Mouse (Mus musculus): ENCODE measurements around the gene Reps2. TPM values are rescaled to one million over a fixed set of nuclear protein-coding genes. Genes with fewer than 3 reads are reported as not detected.

The Reps2 gene
- polyA plus RNA-seq, 1 experiment from 2014 or later = 1.9 TPM

GRCm38 (mm10) chrX:162531016-162531415 lies 112.4 kb downstream of the Reps2 start:
- Histone ChIP-seq H3K27me3 (replicated peaks; ENCODE audit: control insufficient read depth, insufficient read depth, low read length) (peaks cover 13% of the 10 kb centered on the region), H3K9ac (ENCODE audit: low read depth, low read length) (no peak overlapping the region), H3K9me3 (ENCODE audit: control insufficient read depth, low read length) (no peaks in the 10 kb centered on the region), H3K4me2 (no peak overlapping the region), H3K27ac (ENCODE audit: low read depth, low read length) (no peak overlapping the region), H3K36me3 (ENCODE audit: control insufficient read depth, insufficient read depth, low read length) (no peaks in the 10 kb centered on the region), H3K4me3 (ENCODE audit: low read depth, low read length) (no peak overlapping the region), H3K4me1 (replicated peaks; ENCODE audit: control insufficient read depth, insufficient read depth, low read length) (no peaks in the 10 kb centered on the region)
- ATAC-seq (replicated peaks; ENCODE audit: low FRiP score) (no peak), DNase-seq (ENCODE audit: low spot score) (no peak)
- 86% methylated on average over 2 of the region's 2 CpGs for WGBS

GRCm38 (mm10) chrX:162527240-162527639 lies 116.2 kb downstream of the Reps2 start:
- Histone ChIP-seq H3K4me2 (no peak overlapping the region), H3K4me3 (ENCODE audit: low read depth, low read length) (no peak overlapping the region), H3K4me1 (replicated peaks; ENCODE audit: control insufficient read depth, insufficient read depth, low read length) (no peaks in the 10 kb centered on the region), H3K27me3 (replicated peaks; ENCODE audit: control insufficient read depth, insufficient read depth, low read length) (peaks cover 13% of the 10 kb centered on the region), H3K36me3 (ENCODE audit: control insufficient read depth, insufficient read depth, low read length) (no peaks in the 10 kb centered on the region), H3K9me3 (ENCODE audit: control insufficient read depth, low read length) (no peaks in the 10 kb centered on the region), H3K27ac (ENCODE audit: low read depth, low read length) (no peak overlapping the region), H3K9ac (ENCODE audit: low read depth, low read length) (no peak overlapping the region)
- WGBS = 40% methylated on average over 2 of the region's 2 CpGs
- ATAC-seq (replicated peaks; ENCODE audit: low FRiP score) (no peak), DNase-seq (ENCODE audit: low spot score) (no peak)

- H3K4me1 ChIP-seq (replicated peaks; ENCODE audit: control insufficient read depth, insufficient read depth, low read length) = no peaks in the 10 kb centered on the region
- peaks cover 1% of the 10 kb centered on the region; the same call in 1 of the 2 replicates for H3K27me3 ChIP-seq (replicated peaks; ENCODE audit: control insufficient read depth, insufficient read depth, low read length)
These were observed 121.5 kb downstream of the Reps2 start for GRCm38 (mm10) chrX:162521831-162522514.

GRCm38 (mm10) chrX:162521197-162521596 lies 122.3 kb downstream of the Reps2 start:
- Histone ChIP-seq H3K4me1 (replicated peaks; ENCODE audit: control insufficient read depth, insufficient read depth, low read length) (no peaks in the 10 kb centered on the region), H3K4me2 (no peak overlapping the region), H3K4me3 (ENCODE audit: low read depth, low read length) (no peak overlapping the region), H3K9ac (ENCODE audit: low read depth, low read length) (no peak overlapping the region), H3K27ac (ENCODE audit: low read depth, low read length) (no peak overlapping the region), H3K9me3 (ENCODE audit: control insufficient read depth, low read length) (no peaks in the 10 kb centered on the region), H3K36me3 (ENCODE audit: control insufficient read depth, insufficient read depth, low read length) (no peaks in the 10 kb centered on the region), H3K27me3 (replicated peaks; ENCODE audit: control insufficient read depth, insufficient read depth, low read length) (no peaks in the 10 kb centered on the region; the same call in 1 of the 2 replicates)
- DNase-seq (ENCODE audit: low spot score) (no peak), ATAC-seq (replicated peaks; ENCODE audit: low FRiP score) (no peak)
- WGBS = 63% methylated on average over 4 of the region's 4 CpGs

More at GRCm38 (mm10) chrX:162521831-162522514, 121.5 kb downstream of the Reps2 start:
- Histone ChIP-seq H3K36me3 (ENCODE audit: control insufficient read depth, insufficient read depth, low read length) (no peaks in the 10 kb centered on the region), H3K27ac (ENCODE audit: low read depth, low read length) (no peak overlapping the region), H3K9ac (ENCODE audit: low read depth, low read length) (no peak overlapping the region), H3K4me2 (no peak overlapping the region), H3K9me3 (ENCODE audit: control insufficient read depth, low read length) (no peaks in the 10 kb centered on the region), H3K4me3 (ENCODE audit: low read depth, low read length) (no peak overlapping the region)
- 67% methylated on average over 9 of the region's 9 CpGs for WGBS
- ATAC-seq (replicated peaks; ENCODE audit: low FRiP score) = no peak
- no peak for DNase-seq (ENCODE audit: low spot score)

GRCm38 (mm10) chrX:162520374-162520773 lies 123.1 kb downstream of the Reps2 start:
- 83% methylated on average over 2 of the region's 2 CpGs for WGBS
- Histone ChIP-seq H3K27me3 (replicated peaks; ENCODE audit: control insufficient read depth, insufficient read depth, low read length) (no peaks in the 10 kb centered on the region; the same call in 1 of the 2 replicates), H3K4me2 (no peak overlapping the region), H3K9ac (ENCODE audit: low read depth, low read length) (no peak overlapping the region), H3K4me3 (ENCODE audit: low read depth, low read length) (no peak overlapping the region), H3K27ac (ENCODE audit: low read depth, low read length) (no peak overlapping the region), H3K9me3 (ENCODE audit: control insufficient read depth, low read length) (no peaks in the 10 kb centered on the region), H3K36me3 (ENCODE audit: control insufficient read depth, insufficient read depth, low read length) (no peaks in the 10 kb centered on the region), H3K4me1 (replicated peaks; ENCODE audit: control insufficient read depth, insufficient read depth, low read length) (no peaks in the 10 kb centered on the region)
- DNase-seq (ENCODE audit: low spot score) (no peak), ATAC-seq (replicated peaks; ENCODE audit: low FRiP score) (no peak)

DNA sequence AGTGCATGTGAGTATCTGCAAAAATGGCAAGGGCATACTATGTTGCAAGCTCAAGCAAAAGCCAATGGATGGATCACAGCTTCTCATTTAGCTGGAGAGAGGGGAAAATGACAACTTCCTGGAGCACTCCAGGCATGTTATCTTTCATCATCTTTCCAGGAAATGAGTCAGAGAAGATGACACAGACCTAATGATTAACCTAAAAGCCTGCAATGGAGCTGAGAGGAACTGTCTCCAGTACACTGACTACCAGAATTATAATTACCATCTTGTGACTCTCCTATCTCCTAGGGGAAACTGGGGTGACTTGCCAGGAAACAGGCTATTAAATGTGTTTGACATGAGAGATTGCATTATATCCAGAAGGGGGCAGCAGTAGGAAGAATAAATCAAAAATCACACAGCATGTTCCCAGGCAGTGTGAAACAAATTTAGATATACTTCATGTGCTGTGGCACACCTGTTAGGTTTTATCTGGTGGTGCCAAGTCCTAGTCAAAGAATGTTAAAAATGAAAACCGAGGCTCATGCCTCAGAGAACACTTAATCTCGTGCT lies 132.9 kb downstream of the Reps2 start:
- H3K9me3 ChIP-seq (ENCODE audit: control insufficient read depth, low read length) = no peaks in the 10 kb centered on the region
- DNase-seq (ENCODE audit: low spot score) (no peak), ATAC-seq (replicated peaks; ENCODE audit: low FRiP score) (no peak)
- H3K36me3 ChIP-seq (ENCODE audit: control insufficient read depth, insufficient read depth, low read length) = no peaks in the 10 kb centered on the region
- no peaks in the 10 kb centered on the region for H3K4me1 ChIP-seq (replicated peaks; ENCODE audit: control insufficient read depth, insufficient read depth, low read length)
- peaks cover 7% of the 10 kb centered on the region; the same call in 1 of the 2 replicates for H3K27me3 ChIP-seq (replicated peaks; ENCODE audit: control insufficient read depth, insufficient read depth, low read length)
- no peak overlapping the region for H3K4me2 ChIP-seq
- 75% methylated on average over 2 of the region's 2 CpGs for WGBS
- H3K9ac ChIP-seq (ENCODE audit: low read depth, low read length) = no peak overlapping the region
- H3K27ac ChIP-seq (ENCODE audit: low read depth, low read length) = no peak overlapping the region
- no peak overlapping the region for H3K4me3 ChIP-seq (ENCODE audit: low read depth, low read length)

GRCm38 (mm10) chrX:162505186-162505585 lies 138.3 kb downstream of the Reps2 start:
- Histone ChIP-seq H3K9me3 (ENCODE audit: control insufficient read depth, low read length) (no peaks in the 10 kb centered on the region), H3K27me3 (replicated peaks; ENCODE audit: control insufficient read depth, insufficient read depth, low read length) (peaks cover 6% of the 10 kb centered on the region; the same call in 1 of the 2 replicates), H3K9ac (ENCODE audit: low read depth, low read length) (no peak overlapping the region), H3K4me2 (no peak overlapping the region), H3K4me1 (replicated peaks; ENCODE audit: control insufficient read depth, insufficient read depth, low read length) (no peaks in the 10 kb centered on the region), H3K36me3 (ENCODE audit: control insufficient read depth, insufficient read depth, low read length) (no peaks in the 10 kb centered on the region), H3K27ac (ENCODE audit: low read depth, low read length) (no peak overlapping the region), H3K4me3 (ENCODE audit: low read depth, low read length) (no peak overlapping the region)
- 54% methylated on average over 2 of the region's 2 CpGs for WGBS
- ATAC-seq (replicated peaks; ENCODE audit: low FRiP score) = no peak
- no peak for DNase-seq (ENCODE audit: low spot score)

- Histone ChIP-seq H3K27me3 (replicated peaks; ENCODE audit: control insufficient read depth, insufficient read depth, low read length) (peaks cover 3% of the 10 kb centered on the region; the same call in 1 of the 2 replicates), H3K27ac (ENCODE audit: low read depth, low read length) (no peak overlapping the region), H3K4me3 (ENCODE audit: low read depth, low read length) (no peak overlapping the region), H3K4me2 (no peak overlapping the region), H3K9ac (ENCODE audit: low read depth, low read length) (no peak overlapping the region), H3K36me3 (ENCODE audit: control insufficient read depth, insufficient read depth, low read length) (no peaks in the 10 kb centered on the region), H3K9me3 (ENCODE audit: control insufficient read depth, low read length) (no peaks in the 10 kb centered on the region), H3K4me1 (replicated peaks; ENCODE audit: control insufficient read depth, insufficient read depth, low read length) (no peaks in the 10 kb centered on the region)
- ATAC-seq (replicated peaks; ENCODE audit: low FRiP score) (no peak), DNase-seq (ENCODE audit: low spot score) (no peak)
- WGBS = 67% methylated on average over 2 of the region's 2 CpGs
These were observed 140.0 kb downstream of the Reps2 start for GRCm38 (mm10) chrX:162503436-162503835.

DNA sequence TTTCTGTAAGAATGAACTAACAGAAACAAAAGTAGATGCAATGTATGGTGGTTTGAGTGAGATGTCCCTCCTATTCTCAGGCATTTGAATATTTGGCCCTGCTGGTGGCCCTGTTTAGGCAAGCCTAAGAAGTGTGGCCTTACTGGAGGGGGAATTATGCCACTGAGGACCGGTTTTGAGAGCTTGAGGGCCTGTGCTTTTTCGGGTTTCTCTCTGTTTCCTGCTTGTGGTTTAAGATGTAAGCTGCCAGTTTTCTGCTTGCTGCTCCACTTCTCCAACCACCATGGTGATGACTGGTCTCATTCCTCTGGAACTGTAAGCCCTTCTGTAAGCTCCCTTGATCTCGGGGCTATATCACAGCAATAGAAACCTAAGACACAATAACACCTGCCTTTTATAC lies 142.5 kb downstream of the Reps2 start:
- H3K4me2 ChIP-seq = no peak overlapping the region
- WGBS = 48% methylated on average over 3 of the region's 3 CpGs
- DNase-seq (ENCODE audit: low spot score) (no peak), ATAC-seq (replicated peaks; ENCODE audit: low FRiP score) (no peak)
- H3K27ac ChIP-seq (ENCODE audit: low read depth, low read length) = no peak overlapping the region
- no peaks in the 10 kb centered on the region for H3K36me3 ChIP-seq (ENCODE audit: control insufficient read depth, insufficient read depth, low read length)
- H3K9ac ChIP-seq (ENCODE audit: low read depth, low read length) = no peak overlapping the region
- no peak overlapping the region for H3K4me3 ChIP-seq (ENCODE audit: low read depth, low read length)
- no peaks in the 10 kb centered on the region for H3K4me1 ChIP-seq (replicated peaks; ENCODE audit: control insufficient read depth, insufficient read depth, low read length)
- peaks cover 3% of the 10 kb centered on the region; the same call in 1 of the 2 replicates for H3K27me3 ChIP-seq (replicated peaks; ENCODE audit: control insufficient read depth, insufficient read depth, low read length)
- no peaks in the 10 kb centered on the region for H3K9me3 ChIP-seq (ENCODE audit: control insufficient read depth, low read length)
